Mouse (Mus musculus) mouse embryonic stem cell (cell line): Measurements from ENCODE around the gene Spg7.

Source experiments
- in situ Hi-C, 2 experiments: fragments of 300-500 bp; cut with MboI; formaldehyde crosslinking; loops; 1 replicate in 1 of 2; 3 replicates in 1 of 2; pipeline ENCODE4 v1.14.3; 2019 to 2020; ENCODE audit warnings: low sequenced_read_pairs in 2 of 2, low pct_unique_long_range_greater_than_20kb in 1 of 2, mixed read lengths in 1 of 2; ENCODE audit not compliant: unreplicated experiment in 1 of 2

Gene Spg7

GRCm38 (mm10) chr8:123113908-123114469, 51.2 kb downstream of the Spg7 start:
- in situ Hi-C loops: loop anchor here (5.0 to 10.0 kb wide), 2 partner anchors 81 to 83 kb away; no protein-coding TSS in a partner anchor

- in situ Hi-C loops: loop anchor here (5.0 to 10.0 kb wide), 2 partner anchors 80 to 83 kb away; no protein-coding TSS in a partner anchor
Measured at GRCm38 (mm10) chr8:123114644-123115043, 51.9 kb downstream of the Spg7 start.

DNA sequence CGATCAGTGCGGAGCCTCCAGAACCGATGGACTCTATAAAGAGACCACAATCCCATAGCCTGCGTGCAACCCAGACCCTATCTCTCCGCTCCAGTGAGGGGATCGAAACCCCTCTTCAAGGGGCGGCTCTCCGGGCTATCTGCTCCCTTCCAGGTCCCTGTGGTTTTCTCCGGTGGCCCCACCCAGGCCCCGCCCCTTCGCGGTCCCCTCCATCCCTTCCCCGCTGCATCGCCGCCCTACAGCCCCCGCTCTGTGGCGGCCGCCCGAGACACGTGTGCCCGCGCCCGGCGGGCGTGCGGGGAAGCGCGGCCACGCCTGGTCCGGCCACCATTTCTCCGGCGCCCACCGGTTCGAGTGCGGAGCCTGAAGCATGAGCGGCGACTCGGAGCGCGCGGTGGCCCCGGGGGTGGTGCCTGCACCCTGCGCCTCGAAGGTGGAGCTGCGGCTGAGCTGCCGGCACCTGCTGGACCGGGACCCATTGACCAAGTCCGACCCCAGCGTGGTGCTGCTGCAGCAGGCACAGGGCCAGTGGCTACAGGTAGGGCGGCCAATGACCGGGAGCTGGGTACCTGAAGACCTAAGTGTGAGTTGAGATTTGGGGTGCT, 54.5 kb downstream of the Spg7 start, which contains the start of gene Cpne7:
TSS of gene Cpne7 (plus strand) at position 248 of the 605 bp plus-strand sequence.
- in situ Hi-C loops: loop anchor here in 1 of 2 experiments (10.0 kb wide), 1 partner anchor 78 kb away; no protein-coding TSS in a partner anchor

DNA sequence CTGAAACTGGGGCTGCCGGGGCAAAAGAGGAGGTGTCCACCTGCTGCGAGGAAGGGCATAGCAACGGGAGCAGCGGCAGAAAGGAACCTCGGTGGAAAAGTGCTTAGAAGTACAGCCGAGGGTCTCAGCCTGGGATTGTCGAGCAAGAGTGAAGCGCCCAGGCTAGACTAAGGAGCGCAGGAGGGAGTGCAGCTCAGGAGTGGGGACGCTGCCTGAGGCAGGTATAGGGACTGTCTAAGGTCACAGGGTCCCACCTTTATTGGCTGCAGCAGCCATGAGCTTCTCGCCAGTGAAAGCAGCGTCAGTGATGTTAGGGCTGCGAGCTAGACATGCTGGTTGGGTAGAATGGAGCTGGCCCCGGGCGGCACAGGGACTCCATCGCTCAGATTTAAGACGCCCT, 55.0 kb downstream of the Spg7 start:
- in situ Hi-C loops: loop anchor here in 1 of 2 experiments (10.0 kb wide), 1 partner anchor 77 kb away; no protein-coding TSS in a partner anchor

DNA sequence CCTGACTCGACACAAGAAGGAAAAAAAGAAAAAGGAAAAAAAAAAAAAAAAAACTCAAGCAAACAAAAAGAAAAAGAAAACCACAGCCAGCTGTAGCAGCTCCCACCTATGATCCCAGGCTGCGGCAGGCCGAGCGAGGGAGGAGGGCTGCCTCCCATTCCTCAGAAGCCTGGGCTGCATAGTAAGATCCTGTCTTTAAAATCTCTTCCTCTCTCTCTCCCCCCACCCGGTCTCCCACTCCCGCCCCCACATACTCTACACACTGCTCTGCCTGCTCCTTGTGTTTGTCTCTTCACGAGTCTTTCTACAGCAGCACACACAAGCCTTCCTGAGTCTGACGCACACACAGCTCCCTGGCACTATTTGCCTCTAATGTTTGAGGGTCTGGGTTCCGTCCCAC, 59.3 kb downstream of the Spg7 start:
- in situ Hi-C loops: no loop called here

DNA sequence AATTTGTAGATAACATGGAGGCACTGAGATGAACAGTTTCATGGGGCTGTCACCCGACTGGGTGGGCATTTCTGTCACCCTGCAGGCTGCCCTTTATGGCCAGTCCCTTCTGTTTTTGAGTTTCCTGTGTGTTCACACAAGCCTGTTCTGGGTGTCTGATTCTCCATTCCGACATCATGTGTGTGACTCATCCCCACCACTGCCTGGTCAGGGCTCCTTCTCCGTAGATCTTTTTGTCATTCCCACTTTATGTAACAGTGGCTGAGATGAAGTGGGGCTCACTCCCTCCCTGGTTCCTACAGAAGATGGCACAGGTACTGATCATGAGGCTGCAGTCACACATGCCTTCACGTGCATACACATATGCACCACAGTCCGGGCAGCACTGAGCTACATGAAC, 59.9 kb downstream of the Spg7 start:
- in situ Hi-C loops: no loop called here

DNA sequence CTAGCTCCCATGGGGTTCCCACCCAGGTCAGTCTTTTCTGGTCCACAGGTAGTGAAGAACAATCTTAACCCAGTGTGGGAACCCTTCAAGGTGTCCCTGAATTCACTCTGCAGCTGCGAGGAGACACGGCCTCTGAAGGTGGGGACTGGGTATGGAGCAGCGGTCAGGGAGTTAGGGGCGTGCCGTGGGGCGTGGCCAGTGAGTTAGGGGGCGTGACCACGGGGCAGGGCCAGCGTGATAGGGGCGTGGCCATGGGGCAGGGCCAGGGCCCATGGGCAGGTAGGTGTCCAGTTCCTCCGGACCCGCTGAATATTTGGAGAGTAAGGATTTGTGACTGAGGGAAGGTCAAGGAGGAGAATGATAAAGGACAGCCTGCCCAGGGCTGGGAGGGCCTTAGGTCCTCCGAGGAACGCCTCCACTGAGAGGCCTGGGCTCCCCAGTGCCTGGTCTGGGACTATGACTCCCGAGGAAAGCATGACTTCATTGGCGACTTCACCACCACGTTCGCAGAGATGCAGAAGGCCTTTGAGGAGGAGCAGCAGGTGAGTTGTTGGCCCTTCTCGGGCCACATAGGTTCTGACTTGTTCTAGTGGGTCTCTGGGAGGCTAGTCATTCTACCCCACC, 63.6 kb downstream of the Spg7 start:
- in situ Hi-C loops: no loop called here

- in situ Hi-C loops: no loop called here
Measured at GRCm38 (mm10) chr8:123131041-123131440, 68.3 kb downstream of the Spg7 start.

GRCm38 (mm10) chr8:123132953-123133352, 70.2 kb downstream of the Spg7 start:
- in situ Hi-C loops: no loop called here

- in situ Hi-C loops: no loop called here
Measured at GRCm38 (mm10) chr8:123134149-123134713, 71.5 kb downstream of the Spg7 start.

- in situ Hi-C loops: no loop called here
Measured at GRCm38 (mm10) chr8:123135406-123135805, 72.7 kb downstream of the Spg7 start.

DNA sequence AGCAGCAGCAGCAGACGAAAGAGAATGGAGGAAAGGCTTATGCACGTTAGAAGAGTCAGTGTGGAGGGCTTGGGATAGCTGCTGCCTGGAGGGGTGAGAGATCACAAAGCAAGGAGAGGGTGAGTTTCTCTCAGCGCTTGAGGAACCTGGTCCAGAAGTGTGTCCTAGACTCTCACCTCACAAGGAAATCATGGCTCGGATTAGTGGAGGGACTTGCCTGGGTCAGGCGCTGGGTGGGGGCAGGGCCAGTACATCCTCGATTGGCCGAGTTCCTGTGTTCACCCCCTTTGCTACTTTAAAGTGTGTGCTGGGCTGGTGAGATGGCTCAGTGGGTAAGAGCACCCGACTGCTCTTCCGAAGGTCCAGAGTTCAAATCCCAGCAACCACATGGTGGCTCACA, 73.1 kb downstream of the Spg7 start:
- in situ Hi-C loops: no loop called here

- in situ Hi-C loops: no loop called here
Measured at GRCm38 (mm10) chr8:123136287-123136686, 73.5 kb downstream of the Spg7 start.

GRCm38 (mm10) chr8:123137645-123138077, 74.9 kb downstream of the Spg7 start:
- in situ Hi-C loops: no loop called here

- in situ Hi-C loops: no loop called here
Measured at GRCm38 (mm10) chr8:123138741-123139140, 76.0 kb downstream of the Spg7 start.

- in situ Hi-C loops: no loop called here
Measured at GRCm38 (mm10) chr8:123141741-123142462, 79.2 kb downstream of the Spg7 start.

DNA sequence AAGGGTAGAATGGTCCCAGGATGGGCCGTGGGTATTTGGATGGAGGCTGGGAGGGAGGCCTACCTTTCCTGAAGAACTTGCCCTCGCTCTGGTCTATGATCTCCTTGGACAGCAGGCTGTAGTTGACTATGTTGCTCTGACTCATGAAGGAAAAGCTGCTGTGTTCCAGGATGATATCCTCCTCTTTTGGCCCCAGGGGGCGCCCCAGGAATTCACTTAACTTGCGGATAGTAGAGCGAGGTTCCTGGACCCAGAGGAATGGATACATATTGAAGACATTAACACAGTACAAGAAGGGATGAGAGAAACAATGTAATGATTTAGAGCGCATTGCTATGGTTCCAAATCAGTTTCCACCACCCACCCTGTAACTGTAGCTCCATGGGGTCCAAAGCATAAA, 82.5 kb downstream of the Spg7 start:
- in situ Hi-C loops: no loop called here

- in situ Hi-C loops: no loop called here
Measured at GRCm38 (mm10) chr8:123146390-123146789, 83.6 kb downstream of the Spg7 start.
